Mouse (Mus musculus): ENCODE data around the gene Kcnk13.
"Not testable (repeated sequence)": the region's sequence is repeated elsewhere in the genome, so short reads cannot be mapped to it uniquely, and the experiment has no call there.

Gene Kcnk13

GRCm38 (mm10) chr12:99965203-99966115 is 1.2 kb downstream of the Kcnk13 start:
- peak; percentile 31 for DNase-seq (ENCODE audit: low spot score)

GRCm38 (mm10) chr12:99966116-99966770 is 1.9 kb downstream of the Kcnk13 start:
- no peak for DNase-seq (ENCODE audit: low spot score)

GRCm38 (mm10) chr12:99966881-99967363 is 2.6 kb downstream of the Kcnk13 start:
- no peak for DNase-seq (ENCODE audit: low spot score)

GRCm38 (mm10) chr12:99969906-99970305 is 5.6 kb downstream of the Kcnk13 start:
- DNase-seq (ENCODE audit: low spot score), result no peak

GRCm38 (mm10) chr12:99971205-99971894 is 7.1 kb downstream of the Kcnk13 start:
- DNase-seq (ENCODE audit: low spot score), result not testable (repeated sequence)

- DNase-seq (ENCODE audit: low spot score), result no peak
Measured at GRCm38 (mm10) chr12:99972825-99973224, 8.5 kb downstream of the Kcnk13 start.

GRCm38 (mm10) chr12:99973659-99974058 is 9.4 kb downstream of the Kcnk13 start:
- no peak for DNase-seq (ENCODE audit: low spot score)

- DNase-seq (ENCODE audit: low spot score), result no peak
Measured at GRCm38 (mm10) chr12:99979541-99979940, 15.2 kb downstream of the Kcnk13 start.

- no peak for DNase-seq (ENCODE audit: low spot score)
Measured at GRCm38 (mm10) chr12:99986797-99987196, 22.5 kb downstream of the Kcnk13 start.

- DNase-seq (ENCODE audit: low spot score), result no peak
Measured at GRCm38 (mm10) chr12:99988144-99988543, 23.8 kb downstream of the Kcnk13 start.

GRCm38 (mm10) chr12:99992362-99992862 is 28.1 kb downstream of the Kcnk13 start:
- no peak for DNase-seq (ENCODE audit: low spot score)

GRCm38 (mm10) chr12:99993146-99993890 is 29.0 kb downstream of the Kcnk13 start:
- DNase-seq (ENCODE audit: low spot score), result no peak

GRCm38 (mm10) chr12:99995951-99996350 is 31.7 kb downstream of the Kcnk13 start:
- DNase-seq (ENCODE audit: low spot score), result no peak

- no peak for DNase-seq (ENCODE audit: low spot score)
Measured at GRCm38 (mm10) chr12:99999726-100000125, 35.4 kb downstream of the Kcnk13 start.

- no peak for DNase-seq (ENCODE audit: low spot score)
Measured at GRCm38 (mm10) chr12:100000381-100000780, 36.1 kb downstream of the Kcnk13 start.

GRCm38 (mm10) chr12:100001246-100001645 is 36.9 kb downstream of the Kcnk13 start:
- DNase-seq (ENCODE audit: low spot score), result no peak

- no peak for DNase-seq (ENCODE audit: low spot score)
Measured at GRCm38 (mm10) chr12:100001910-100002309, 37.6 kb downstream of the Kcnk13 start.

- no peak for DNase-seq (ENCODE audit: low spot score)
Measured at GRCm38 (mm10) chr12:100002914-100003587, 38.8 kb downstream of the Kcnk13 start.

- no peak for DNase-seq (ENCODE audit: low spot score)
Measured at GRCm38 (mm10) chr12:100005285-100005684, 41.0 kb downstream of the Kcnk13 start.

GRCm38 (mm10) chr12:100006681-100007080 is 42.4 kb downstream of the Kcnk13 start:
- no peak for DNase-seq (ENCODE audit: low spot score)

GRCm38 (mm10) chr12:100012839-100013238 is 48.5 kb downstream of the Kcnk13 start:
- DNase-seq (ENCODE audit: low spot score), result no peak

Measured in urinary bladder, postnatal 25 days (tissue).